Mouse (Mus musculus): ENCODE data around the gene Rdx. TPM values are rescaled to one million over a fixed set of nuclear protein-coding genes. Genes with fewer than 3 reads are reported as not detected.

The Rdx gene
- polyA plus RNA-seq, 1 experiment from 2014 or later, result 87.8 TPM

GRCm38 (mm10) chr9:52098600-52098999 is 51.6 kb downstream of the Rdx start:
- Histone ChIP-seq H3K27ac (ENCODE audit: low read length) (no peak overlapping the region), H3K27me3 (replicated peaks; ENCODE audit: control insufficient read depth, insufficient read depth, low read length) (no peaks in the 10 kb centered on the region), H3K9ac (replicated peaks; ENCODE audit: low read depth, low read length) (no peak overlapping the region), H3K9me3 (ENCODE audit: control insufficient read depth, low read length) (no peaks in the 10 kb centered on the region), H3K36me3 (ENCODE audit: control insufficient read depth, insufficient read depth) (no peaks in the 10 kb centered on the region), H3K4me3 (replicated peaks; ENCODE audit: low read length) (no peak overlapping the region), H3K4me1 (replicated peaks; ENCODE audit: control insufficient read depth, insufficient read depth, low read length) (peaks cover 4% of the 10 kb centered on the region; the same call in 1 of the 2 replicates), H3K4me2 (ENCODE audit: low read length) (no peak overlapping the region)
- 2% methylated on average over 7 of the region's 7 CpGs for WGBS
- ATAC-seq, result peak; percentile 70

- no peak overlapping the region for H3K9ac ChIP-seq (replicated peaks; ENCODE audit: low read depth, low read length)
- H3K27ac ChIP-seq (ENCODE audit: low read length), result no peak overlapping the region
- H3K4me3 ChIP-seq (replicated peaks; ENCODE audit: low read length), result no peak overlapping the region
- H3K4me1 ChIP-seq (replicated peaks; ENCODE audit: control insufficient read depth, insufficient read depth, low read length), result peaks cover 4% of the 10 kb centered on the region; the same call in 1 of the 2 replicates
- H3K36me3 ChIP-seq (ENCODE audit: control insufficient read depth, insufficient read depth), result no peaks in the 10 kb centered on the region
- no peaks in the 10 kb centered on the region for H3K27me3 ChIP-seq (replicated peaks; ENCODE audit: control insufficient read depth, insufficient read depth, low read length)
- 94% methylated on average over 14 of the region's 14 CpGs for WGBS
- no peak overlapping the region for H3K4me2 ChIP-seq (ENCODE audit: low read length)
- ATAC-seq, result no peak
- H3K9me3 ChIP-seq (ENCODE audit: control insufficient read depth, low read length), result no peaks in the 10 kb centered on the region
These were observed 53.5 kb downstream of the Rdx start for GRCm38 (mm10) chr9:52100426-52100825.

GRCm38 (mm10) chr9:52102060-52102844 is 55.3 kb downstream of the Rdx start:
- no peak overlapping the region for H3K4me3 ChIP-seq (replicated peaks; ENCODE audit: low read length)
- no peak overlapping the region for H3K9ac ChIP-seq (replicated peaks; ENCODE audit: low read depth, low read length)
- H3K4me2 ChIP-seq (ENCODE audit: low read length), result no peak overlapping the region
- H3K27me3 ChIP-seq (replicated peaks; ENCODE audit: control insufficient read depth, insufficient read depth, low read length), result no peaks in the 10 kb centered on the region
- H3K9me3 ChIP-seq (ENCODE audit: control insufficient read depth, low read length), result no peaks in the 10 kb centered on the region
- H3K4me1 ChIP-seq (replicated peaks; ENCODE audit: control insufficient read depth, insufficient read depth, low read length), result peaks cover 4% of the 10 kb centered on the region; the same call in 1 of the 2 replicates
- ATAC-seq, result no peak
- H3K36me3 ChIP-seq (ENCODE audit: control insufficient read depth, insufficient read depth), result no peaks in the 10 kb centered on the region
- WGBS, result 67% methylated on average over 13 of the region's 13 CpGs
- H3K27ac ChIP-seq (ENCODE audit: low read length), result no peak overlapping the region

- no peak for ATAC-seq
- no peak overlapping the region for H3K9ac ChIP-seq (replicated peaks; ENCODE audit: low read depth, low read length)
- no peak overlapping the region for H3K4me3 ChIP-seq (replicated peaks; ENCODE audit: low read length)
- H3K36me3 ChIP-seq (ENCODE audit: control insufficient read depth, insufficient read depth), result no peaks in the 10 kb centered on the region
- no peak overlapping the region for H3K4me2 ChIP-seq (ENCODE audit: low read length)
- no peak overlapping the region for H3K27ac ChIP-seq (ENCODE audit: low read length)
- H3K27me3 ChIP-seq (replicated peaks; ENCODE audit: control insufficient read depth, insufficient read depth, low read length), result no peaks in the 10 kb centered on the region
- H3K9me3 ChIP-seq (ENCODE audit: control insufficient read depth, low read length), result no peaks in the 10 kb centered on the region
- peaks cover 4% of the 10 kb centered on the region; the same call in 1 of the 2 replicates for H3K4me1 ChIP-seq (replicated peaks; ENCODE audit: control insufficient read depth, insufficient read depth, low read length)
- 78% methylated on average over 9 of the region's 9 CpGs for WGBS
These were observed 56.7 kb downstream of the Rdx start for GRCm38 (mm10) chr9:52103448-52104224.

DNA sequence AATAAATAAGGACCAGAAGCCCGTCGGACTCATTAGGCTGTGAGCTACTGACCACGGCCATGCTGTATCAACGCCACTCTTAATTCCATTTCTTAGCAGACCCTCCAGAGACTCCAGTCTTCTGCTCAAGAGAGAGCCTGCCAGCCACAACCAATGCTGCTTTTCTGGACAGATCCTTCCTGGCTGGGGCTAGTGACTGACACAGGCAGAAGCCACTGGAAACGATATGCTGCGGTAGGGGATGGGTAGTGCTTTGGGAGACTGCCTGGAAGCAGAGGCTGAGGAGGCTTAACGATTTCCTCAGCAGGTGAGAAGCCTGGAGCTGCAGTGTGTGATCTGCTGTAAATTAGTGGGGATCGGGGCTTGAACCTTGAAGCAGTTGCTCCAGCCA is 57.2 kb downstream of the Rdx start:
- Histone ChIP-seq H3K4me1 (replicated peaks; ENCODE audit: control insufficient read depth, insufficient read depth, low read length) (peaks cover 4% of the 10 kb centered on the region; the same call in 1 of the 2 replicates), H3K27ac (ENCODE audit: low read length) (no peak overlapping the region), H3K4me3 (replicated peaks; ENCODE audit: low read length) (no peak overlapping the region), H3K4me2 (ENCODE audit: low read length) (no peak overlapping the region), H3K9me3 (ENCODE audit: control insufficient read depth, low read length) (no peaks in the 10 kb centered on the region), H3K27me3 (replicated peaks; ENCODE audit: control insufficient read depth, insufficient read depth, low read length) (no peaks in the 10 kb centered on the region), H3K9ac (replicated peaks; ENCODE audit: low read depth, low read length) (no peak overlapping the region), H3K36me3 (ENCODE audit: control insufficient read depth, insufficient read depth) (no peaks in the 10 kb centered on the region)
- ATAC-seq, result no peak
- 77% methylated on average over 8 of the region's 8 CpGs for WGBS

GRCm38 (mm10) chr9:52105423-52105822 is 58.5 kb downstream of the Rdx start:
- Histone ChIP-seq H3K9ac (replicated peaks; ENCODE audit: low read depth, low read length) (no peak overlapping the region), H3K4me3 (replicated peaks; ENCODE audit: low read length) (no peak overlapping the region), H3K27ac (ENCODE audit: low read length) (no peak overlapping the region), H3K27me3 (replicated peaks; ENCODE audit: control insufficient read depth, insufficient read depth, low read length) (no peaks in the 10 kb centered on the region), H3K4me2 (ENCODE audit: low read length) (no peak overlapping the region), H3K9me3 (ENCODE audit: control insufficient read depth, low read length) (no peaks in the 10 kb centered on the region), H3K4me1 (replicated peaks; ENCODE audit: control insufficient read depth, insufficient read depth, low read length) (peaks cover 4% of the 10 kb centered on the region; the same call in 1 of the 2 replicates), H3K36me3 (ENCODE audit: control insufficient read depth, insufficient read depth) (no peaks in the 10 kb centered on the region)
- 81% methylated on average over 6 of the region's 6 CpGs for WGBS
- ATAC-seq, result no peak

DNA sequence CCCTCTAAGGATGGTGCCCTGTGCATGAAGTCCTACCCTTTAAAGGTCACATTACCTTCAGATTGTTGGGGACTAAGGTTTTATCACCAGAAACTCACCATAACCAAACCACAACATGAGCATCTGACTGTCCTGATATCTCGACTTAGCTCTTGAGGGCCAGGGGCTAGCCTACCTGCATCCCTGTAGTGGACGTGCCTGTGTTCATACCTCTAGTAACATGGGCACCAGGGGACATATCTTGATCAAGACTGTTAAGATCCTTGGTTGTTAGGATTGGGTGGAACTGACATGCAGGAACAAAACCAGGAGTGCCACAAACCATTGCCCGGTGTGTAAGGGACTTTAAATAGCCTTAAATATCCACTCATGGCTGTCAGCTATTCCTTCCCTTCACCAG is 60.2 kb downstream of the Rdx start:
- H3K4me1 ChIP-seq (replicated peaks; ENCODE audit: control insufficient read depth, insufficient read depth, low read length), result peaks cover 1% of the 10 kb centered on the region; the same call in 1 of the 2 replicates
- no peak overlapping the region for H3K4me2 ChIP-seq (ENCODE audit: low read length)
- no peaks in the 10 kb centered on the region for H3K27me3 ChIP-seq (replicated peaks; ENCODE audit: control insufficient read depth, insufficient read depth, low read length)
- H3K36me3 ChIP-seq (ENCODE audit: control insufficient read depth, insufficient read depth), result no peaks in the 10 kb centered on the region
- H3K4me3 ChIP-seq (replicated peaks; ENCODE audit: low read length), result no peak overlapping the region
- ATAC-seq, result no peak
- H3K9ac ChIP-seq (replicated peaks; ENCODE audit: low read depth, low read length), result no peak overlapping the region
- 97% methylated on average over 3 of the region's 3 CpGs for WGBS
- H3K27ac ChIP-seq (ENCODE audit: low read length), result no peak overlapping the region
- no peaks in the 10 kb centered on the region for H3K9me3 ChIP-seq (ENCODE audit: control insufficient read depth, low read length)

DNA sequence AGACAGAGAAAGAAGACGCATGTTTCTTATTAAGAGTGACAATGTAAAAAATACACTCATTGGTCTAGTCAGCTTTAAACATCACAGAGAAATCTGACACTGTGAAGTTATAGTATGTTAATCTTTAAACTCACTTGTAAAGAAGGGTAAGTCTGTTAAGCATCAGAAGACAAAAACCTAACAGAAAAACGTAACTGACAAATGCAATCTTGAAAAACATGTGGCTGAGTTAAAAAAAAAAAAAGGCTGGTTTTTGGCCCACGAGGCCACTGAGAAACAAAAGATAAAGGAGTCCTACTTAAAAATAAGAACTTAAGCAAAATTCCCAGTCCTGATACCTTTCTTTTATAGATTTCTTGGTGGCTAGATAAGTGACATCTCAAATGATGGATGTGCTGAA is 63.8 kb downstream of the Rdx start:
- Histone ChIP-seq H3K36me3 (ENCODE audit: control insufficient read depth, insufficient read depth) (peaks cover 3% of the 10 kb centered on the region; the same call in 1 of the 2 replicates), H3K4me1 (replicated peaks; ENCODE audit: control insufficient read depth, insufficient read depth, low read length) (no peaks in the 10 kb centered on the region), H3K27ac (ENCODE audit: low read length) (no peak overlapping the region), H3K9ac (replicated peaks; ENCODE audit: low read depth, low read length) (no peak overlapping the region), H3K4me3 (replicated peaks; ENCODE audit: low read length) (no peak overlapping the region), H3K27me3 (replicated peaks; ENCODE audit: control insufficient read depth, insufficient read depth, low read length) (no peaks in the 10 kb centered on the region), H3K4me2 (ENCODE audit: low read length) (no peak overlapping the region), H3K9me3 (ENCODE audit: control insufficient read depth, low read length) (no peaks in the 10 kb centered on the region)
- 85% methylated on average over 3 of the region's 3 CpGs for WGBS
- no peak for ATAC-seq

GRCm38 (mm10) chr9:52113091-52113490 is 66.1 kb downstream of the Rdx start:
- Histone ChIP-seq H3K4me2 (ENCODE audit: low read length) (no peak overlapping the region), H3K9me3 (ENCODE audit: control insufficient read depth, low read length) (no peaks in the 10 kb centered on the region), H3K9ac (replicated peaks; ENCODE audit: low read depth, low read length) (no peak overlapping the region), H3K4me3 (replicated peaks; ENCODE audit: low read length) (no peak overlapping the region), H3K4me1 (replicated peaks; ENCODE audit: control insufficient read depth, insufficient read depth, low read length) (no peaks in the 10 kb centered on the region), H3K27ac (ENCODE audit: low read length) (no peak overlapping the region), H3K27me3 (replicated peaks; ENCODE audit: control insufficient read depth, insufficient read depth, low read length) (no peaks in the 10 kb centered on the region), H3K36me3 (ENCODE audit: control insufficient read depth, insufficient read depth) (peaks cover 13% of the 10 kb centered on the region)
- 88% methylated on average over 5 of the region's 5 CpGs for WGBS
- ATAC-seq, result no peak

Measured in forebrain, embryonic 16.5 days (tissue).